Comparison of ENCODE assay signal across 9 mouse cellular contexts in the genomic region with DNA sequence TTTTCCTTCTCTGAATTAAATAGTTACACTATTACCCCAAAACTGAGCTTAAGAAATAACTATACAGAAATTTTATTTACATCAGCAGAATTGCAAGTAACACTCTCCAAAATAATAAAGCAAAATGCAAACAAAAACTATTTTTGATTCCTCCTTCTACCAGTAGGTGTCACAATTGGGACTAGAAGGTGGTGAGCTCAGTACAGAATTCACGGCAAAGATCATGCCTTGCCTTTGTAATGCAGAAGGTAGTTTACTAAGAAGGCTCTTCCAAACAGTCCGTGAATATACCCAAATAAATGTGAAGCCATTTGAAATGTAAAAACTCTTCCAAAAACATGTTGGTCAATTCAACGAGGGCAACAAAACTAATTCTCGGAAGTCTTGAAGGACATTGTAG.
DNase-seq lines count a peak whose midpoint lies in the region; ATAC-seq and TF ChIP-seq lines count a peak whose summit lies in the region.
"Had no signal": no experiment of that assay in that cellular context is flagged by ENCODE, and none has a peak within 500 bp of the region (broad histone marks: within the 10 kb centered on the region; RNA-seq: fewer than 3 reads in every experiment).

No protein-coding gene starts in this region.

- H3K4me1 ChIP-seq in MEL (ENCODE audit: control insufficient read depth in 1 of 2, insufficient read depth in 2 of 2, low read length in 2 of 2) = no peaks in the 10 kb centered on the region

- no peak for TF ChIP-seq POLR2A in MEL (IDR thresholded peaks at IDR 0.05; ENCODE audit: control insufficient read depth in 1 of 2, insufficient read depth in 1 of 2, low read depth in 1 of 2, low read length in 2 of 2, poor library complexity in 1 of 2)
- no peak for TF ChIP-seq POLR2A in brain, embryonic 14.5 days (IDR thresholded peaks at IDR 0.05; ENCODE audit: borderline replicate concordance, extremely low read depth, insufficient read depth, insufficient read length, poor library complexity, severe bottlenecking)

- no peaks in the 10 kb centered on the region for H3K79me2 ChIP-seq in MEL (ENCODE audit: control insufficient read depth, insufficient read depth, low read length, poor library complexity)

- no peak overlapping the region for H3K9ac ChIP-seq in MEL (ENCODE audit: control insufficient read depth, low read depth, low read length, poor library complexity, severe bottlenecking)
- H3K9ac ChIP-seq: midbrain, embryonic 12.5 days had no signal

- H3K27me3 ChIP-seq in MEL (ENCODE audit: control insufficient read depth in 1 of 2, insufficient read depth in 2 of 2, low read length in 2 of 2) = no peaks in the 10 kb centered on the region

- TF ChIP-seq EP300 in MEL (IDR thresholded peaks at IDR 0.05; ENCODE audit: low read depth in 1 of 2, low read length in 2 of 2) = no peak

- DNase-seq in kidney, postnatal 36 days = peak; percentile 7 to 10
- no peak for DNase-seq in kidney, postnatal 4 days
- DNase-seq in MEL (ENCODE audit: low read depth, low spot score) = peak; percentile 52
- peak; percentile 93 for DNase-seq in brain, embryonic 14.5 days (ENCODE audit: low read depth)
- DNase-seq in thymus, postnatal 14 days = no peak
- no peak for DNase-seq in urinary bladder, postnatal 10 days (ENCODE audit: low spot score)
- DNase-seq in heart, adult 9 months (ENCODE audit: low spot score in 2 of 2) = no peak

- TF ChIP-seq CTCF in MEL (IDR thresholded peaks at IDR 0.05 in 2 of 3, conservative IDR thresholded peaks at IDR 0.05 in 1 of 3; ENCODE audit: control insufficient read depth in 1 of 3, insufficient read depth in 1 of 3, low read depth in 2 of 3, low read length in 3 of 3, poor library complexity in 1 of 3, severe bottlenecking in 1 of 3) = peak; percentile 11 to 65 (median 45); a peak in 4 of 6 replicates
- peak; percentile 57; the same call in 1 of the 2 replicates for TF ChIP-seq CTCF in brain, embryonic 14.5 days (IDR thresholded peaks at IDR 0.05; ENCODE audit: borderline replicate concordance, extremely low read depth, insufficient read depth, insufficient read length)

- peak; percentile 62 for ATAC-seq in granulocyte monocyte progenitor cell, adult 5-6 weeks (replicated peaks; ENCODE audit: poor library complexity, severe bottlenecking)

- no peaks in the 10 kb centered on the region for H3K9me3 ChIP-seq in MEL (replicated peaks; ENCODE audit: insufficient read depth, low read length)
- H3K9me3 ChIP-seq: midbrain, embryonic 12.5 days had no signal

- no peaks in the 10 kb centered on the region for H3K36me3 ChIP-seq in MEL (ENCODE audit: control insufficient read depth in 1 of 2, insufficient read depth in 2 of 2, low read length in 2 of 2)
- H3K36me3 ChIP-seq: midbrain, embryonic 12.5 days had no signal

- no peak overlapping the region for H3K27ac ChIP-seq in MEL (ENCODE audit: control insufficient read depth, low read depth, low read length)
- H3K27ac ChIP-seq: midbrain, embryonic 12.5 days had no signal

- TF ChIP-seq RAD21 in MEL (IDR thresholded peaks at IDR 0.05; ENCODE audit: low read depth, low read length) = peak; percentile 67

- H3K4me3 ChIP-seq in MEL (ENCODE audit: control insufficient read depth in 1 of 2, insufficient read depth in 1 of 2, low read depth in 2 of 2, low read length in 2 of 2) = no peak overlapping the region
- H3K4me3 ChIP-seq: midbrain, embryonic 12.5 days had no signal

TF ChIP-seq in MEL, 35 proteins besides CTCF, POLR2A, EP300 and RAD21:
- TF ChIP-seq SMC3 (IDR thresholded peaks at IDR 0.05; ENCODE audit: low read depth, low read length) = peak; percentile 63
- peak; percentile 45 for TF ChIP-seq ZC3H11A (IDR thresholded peaks at IDR 0.05; ENCODE audit: low read depth, low read length)
- TF ChIP-seq BHLHE40 (IDR thresholded peaks at IDR 0.05; ENCODE audit: borderline replicate concordance, low read depth, low read length) = no peak
- TF ChIP-seq ZMIZ1 (IDR thresholded peaks at IDR 0.05; ENCODE audit: low read depth, low read length) = no peak
- TF ChIP-seq POLR2AphosphoS5 (IDR thresholded peaks at IDR 0.05; ENCODE audit: borderline replicate concordance, low read depth, low read length) = no peak

Comparison
In these comparisons a context has a peak if more than half of its experiments do, and no peak if none do; other contexts are left out.
1. DNase-seq: peak in kidney, postnatal 36 days (2 of 2), MEL (single experiment) and brain, embryonic 14.5 days (single experiment); none in kidney, postnatal 4 days (0 of 2), thymus, postnatal 14 days (single experiment), urinary bladder, postnatal 10 days (single experiment) and heart, adult 9 months (0 of 2).